Mouse (Mus musculus) forelimb bud, embryonic 11.5 days (tissue): ENCODE measurements around the gene Mss51.

ENCODE experiments used
- DNase-seq: peaks from one replicate; pipeline ENCODE4 v3.0.0-alpha.2; 2012; ENCODE audit warnings: low read depth, low spot score

Mss51 gene

DNA sequence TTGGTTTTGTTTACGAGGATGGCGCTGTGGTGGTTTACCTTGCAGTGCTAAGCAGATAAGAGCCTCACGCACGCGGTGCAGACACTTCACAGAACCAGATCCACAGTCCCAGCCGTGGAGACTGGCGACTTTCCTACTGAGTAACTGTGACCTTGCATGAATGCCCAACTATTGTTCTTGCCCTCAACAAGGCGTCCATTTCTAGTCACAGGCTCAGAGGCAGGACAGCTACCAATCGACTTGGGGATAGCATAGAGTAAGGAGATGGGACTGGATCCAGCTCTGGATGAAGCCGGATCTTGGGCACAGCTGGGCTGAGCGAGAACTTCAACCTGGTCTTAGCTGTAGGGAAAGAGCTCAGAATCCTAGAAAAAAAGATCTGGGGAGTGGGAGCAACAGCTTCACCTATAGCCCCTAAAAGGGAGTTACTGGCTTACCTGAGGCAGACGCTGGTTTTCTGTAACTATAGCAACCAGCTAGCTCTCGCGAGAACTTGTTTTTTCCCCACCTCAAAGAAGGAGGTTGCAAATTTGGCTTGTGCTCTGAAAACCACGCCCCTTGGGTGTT, 44.9 kb downstream of the Mss51 start, which contains the start of gene Cfap70:
Gene Cfap70, minus strand, starts transcription at position 462 of the 567 bp plus-strand sequence.
- peak; percentile 84 for DNase-seq

DNA sequence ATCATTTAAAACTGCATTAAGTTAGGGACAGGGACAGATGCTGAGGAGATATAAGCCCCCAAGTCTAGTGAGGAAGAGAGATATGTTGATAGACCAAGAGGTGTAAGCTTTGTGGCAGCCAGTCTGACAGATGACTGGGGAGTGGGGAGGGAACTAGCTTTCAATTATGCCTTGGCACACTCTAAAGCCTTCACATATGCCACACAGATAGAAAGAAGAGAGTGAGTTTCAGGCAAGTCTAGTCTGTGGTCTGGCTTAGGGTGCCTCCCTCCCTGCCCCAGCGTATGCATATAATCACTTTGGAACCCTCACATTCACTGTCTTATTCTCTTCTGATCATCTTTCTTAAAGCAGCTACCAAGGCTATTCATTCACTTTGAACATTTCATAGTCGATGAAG, 45.4 kb downstream of the Mss51 start:
- DNase-seq: no peak

DNA sequence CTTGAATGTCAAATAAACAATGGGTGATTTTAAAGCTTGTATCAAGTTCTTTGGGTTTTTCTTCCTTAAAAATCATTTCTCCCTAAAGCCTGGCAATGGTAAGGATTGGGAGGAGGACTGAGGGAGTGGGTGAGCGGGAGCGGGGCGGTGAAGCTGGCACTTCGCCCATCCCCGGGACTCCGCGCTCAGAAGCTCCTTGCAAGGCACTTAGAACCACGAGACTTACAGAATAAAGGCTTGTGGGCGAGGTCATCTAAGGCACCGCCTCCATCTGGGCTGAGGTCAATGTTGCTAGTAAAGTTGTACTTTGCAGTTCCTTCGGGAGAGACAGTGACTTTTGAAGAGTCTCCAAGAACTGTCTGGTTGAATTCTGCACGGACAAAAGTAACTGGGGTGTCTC, 49.5 kb downstream of the Mss51 start:
- no peak for DNase-seq

DNA sequence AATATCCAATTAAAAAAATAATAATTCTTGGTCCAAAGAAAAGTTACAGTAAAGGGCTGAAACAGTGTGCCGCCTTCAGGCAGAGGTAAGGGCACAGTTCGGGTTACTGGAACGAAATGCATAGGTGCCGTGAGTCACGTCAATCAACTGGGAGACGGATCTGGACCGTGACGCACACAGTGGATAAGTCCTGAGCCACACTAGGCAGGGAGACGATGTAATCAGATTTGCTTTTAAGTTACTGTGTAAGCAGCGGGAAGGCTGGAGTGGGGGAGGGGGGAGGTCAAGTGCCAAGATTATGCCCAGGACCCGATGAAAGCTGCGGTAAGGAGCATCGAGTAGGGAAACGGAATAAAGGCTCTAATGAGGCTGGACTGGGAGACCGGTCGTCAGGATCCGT, 54.4 kb downstream of the Mss51 start:
- DNase-seq: no peak

DNA sequence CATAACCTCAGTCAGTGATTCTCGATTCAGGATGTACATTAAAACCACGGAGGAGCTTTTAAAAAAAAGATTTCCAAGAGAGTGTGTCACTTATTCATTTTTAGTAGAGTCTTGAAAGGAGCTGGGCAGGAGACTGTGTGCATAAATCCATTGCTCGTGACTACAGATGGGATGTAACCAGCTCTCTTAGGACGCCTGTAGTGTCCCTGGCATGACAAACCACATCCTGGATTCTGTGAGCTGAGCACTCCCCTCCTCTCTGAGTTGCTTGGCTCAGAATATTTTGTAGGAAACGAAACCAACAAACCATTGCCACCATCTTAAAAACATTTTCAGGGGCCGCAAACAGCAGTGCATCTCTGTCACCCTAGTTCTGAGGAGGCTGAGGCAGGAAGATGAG, 59.7 kb downstream of the Mss51 start:
- no peak for DNase-seq
